Mouse (Mus musculus) thymus, postnatal 36 days (tissue): ENCODE measurements around the gene Slc9a5.

ENCODE experiments used
- DNase-seq, 2 experiments: peaks; one replicate each; pipeline ENCODE4 v3.0.0; 2022; ENCODE audit warnings: mixed read lengths in 2 of 2

The Slc9a5 gene

GRCm38 (mm10) chr8:105348450-105349095, at the start of gene Slc9a5:
TSS of gene Slc9a5 (plus strand) at chr8:105348843.
- peak; percentile 67 to 78 for DNase-seq

- peak in 1 of 2 experiments; percentile 18 for DNase-seq
Observed at GRCm38 (mm10) chr8:105299962-105300361, 48.7 kb upstream of the Slc9a5 start.

GRCm38 (mm10) chr8:105303396-105303795, 45.2 kb upstream of the Slc9a5 start:
- no peak for DNase-seq

- DNase-seq = no peak
Observed at GRCm38 (mm10) chr8:105303874-105304273, 44.8 kb upstream of the Slc9a5 start.

GRCm38 (mm10) chr8:105304325-105305210, 44.1 kb upstream of the Slc9a5 start:
- peak in 1 of 2 experiments; percentile 37 for DNase-seq

GRCm38 (mm10) chr8:105305211-105306145, 43.2 kb upstream of the Slc9a5 start, which contains the start of gene Elmo3:
TSS of gene Elmo3 (plus strand) at chr8:105305601.
- DNase-seq = peak; percentile 57 to 76

GRCm38 (mm10) chr8:105306146-105306691, 42.4 kb upstream of the Slc9a5 start:
- no peak for DNase-seq

GRCm38 (mm10) chr8:105307670-105308069, 41.0 kb upstream of the Slc9a5 start:
- peak in 1 of 2 experiments; percentile 13 for DNase-seq

- no peak for DNase-seq
Observed at GRCm38 (mm10) chr8:105308428-105308827, 40.2 kb upstream of the Slc9a5 start.

GRCm38 (mm10) chr8:105309142-105309847, 39.3 kb upstream of the Slc9a5 start:
- peak in 1 of 2 experiments; percentile 9 for DNase-seq

- DNase-seq = no peak
Observed at GRCm38 (mm10) chr8:105310118-105310517, 38.5 kb upstream of the Slc9a5 start.

GRCm38 (mm10) chr8:105311718-105312117, 36.9 kb upstream of the Slc9a5 start:
- no peak for DNase-seq

GRCm38 (mm10) chr8:105312891-105313481, 35.7 kb upstream of the Slc9a5 start:
- DNase-seq = no peak

- DNase-seq = no peak
Observed at GRCm38 (mm10) chr8:105313622-105314402, 34.8 kb upstream of the Slc9a5 start.

- DNase-seq = no peak
Observed at GRCm38 (mm10) chr8:105315073-105315769, 33.4 kb upstream of the Slc9a5 start.

- no peak for DNase-seq
Observed at GRCm38 (mm10) chr8:105317941-105318340, 30.7 kb upstream of the Slc9a5 start.

GRCm38 (mm10) chr8:105318662-105319190, 29.9 kb upstream of the Slc9a5 start:
- DNase-seq = no peak

GRCm38 (mm10) chr8:105323183-105323582, 25.5 kb upstream of the Slc9a5 start:
- DNase-seq = no peak

- no peak for DNase-seq
Observed at GRCm38 (mm10) chr8:105325641-105326093, 23.0 kb upstream of the Slc9a5 start.
